Mouse (Mus musculus): Measurements from ENCODE around the gene Baiap2l2. TPM values are rescaled to one million over a fixed set of nuclear protein-coding genes. Genes with fewer than 3 reads are reported as not detected.

Gene Baiap2l2
- polyA plus RNA-seq, 1 experiment from 2014 or later: 7.3 TPM

DNA sequence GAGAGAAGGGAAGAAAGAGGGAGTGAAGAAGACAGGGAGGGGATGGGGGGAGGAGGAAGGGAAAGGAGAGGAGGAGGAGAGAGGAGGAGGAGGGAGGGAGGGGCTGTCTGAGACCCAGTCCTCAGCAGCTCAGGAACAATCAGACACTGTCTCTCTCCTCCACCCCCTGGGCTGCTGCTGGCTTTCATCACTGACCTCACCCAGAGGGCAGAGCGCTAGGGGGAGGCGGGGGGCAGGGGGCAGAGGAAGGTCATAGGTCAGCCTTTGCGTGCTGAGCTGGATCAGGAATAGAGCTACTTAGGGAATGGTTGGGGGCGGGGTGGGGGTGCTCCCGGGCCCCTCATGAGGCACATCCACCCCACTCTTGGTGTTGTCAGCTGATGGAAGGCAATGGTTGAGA lies 61.7 kb downstream of the Baiap2l2 start:
- Histone ChIP-seq H3K4me3 (replicated peaks; ENCODE audit: low read length) (no peak overlapping the region), H3K36me3 (ENCODE audit: control insufficient read depth, insufficient read depth, low read length) (no peaks in the 10 kb centered on the region), H3K27ac (ENCODE audit: low read length) (no peak overlapping the region), H3K27me3 (ENCODE audit: control insufficient read depth, insufficient read depth, low read length) (no peaks in the 10 kb centered on the region), H3K4me1 (ENCODE audit: control insufficient read depth, insufficient read depth, low read length) (peaks cover 1% of the 10 kb centered on the region; the same call in 1 of the 2 replicates), H3K9me3 (replicated peaks; ENCODE audit: control insufficient read depth, low read length) (no peaks in the 10 kb centered on the region), H3K4me2 (ENCODE audit: low read depth, low read length) (no peak overlapping the region), H3K9ac (ENCODE audit: low read length) (no peak overlapping the region)
- ATAC-seq (ENCODE audit: insufficient read depth, low FRiP score): no peak
- WGBS: 11% methylated on average over 5 of the region's 5 CpGs

DNA sequence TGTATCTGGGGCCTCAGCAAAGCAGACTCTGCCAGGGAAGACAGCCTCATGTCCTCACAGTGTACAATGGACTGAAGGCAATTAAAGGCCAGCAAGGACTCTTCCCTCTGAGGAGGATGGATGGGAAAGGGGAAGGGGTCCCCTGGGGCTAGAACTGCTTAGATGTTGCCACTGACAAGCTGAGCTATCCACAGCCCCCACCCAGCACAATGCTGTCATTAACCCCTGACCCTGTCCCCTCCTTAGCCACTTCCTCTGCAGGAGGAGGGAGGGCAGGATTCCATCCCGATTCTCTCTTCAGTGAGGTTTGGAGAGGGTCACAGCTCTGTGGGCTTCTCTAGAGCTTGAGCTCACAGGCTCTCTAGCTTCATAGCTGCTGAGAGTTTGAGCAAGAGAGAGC lies 65.8 kb downstream of the Baiap2l2 start:
- no peak for ATAC-seq (ENCODE audit: insufficient read depth, low FRiP score)
- no peak overlapping the region for H3K27ac ChIP-seq (ENCODE audit: low read length)
- no peaks in the 10 kb centered on the region for H3K36me3 ChIP-seq (ENCODE audit: control insufficient read depth, insufficient read depth, low read length)
- H3K4me1 ChIP-seq (ENCODE audit: control insufficient read depth, insufficient read depth, low read length): no peaks in the 10 kb centered on the region
- no peak overlapping the region for H3K9ac ChIP-seq (ENCODE audit: low read length)
- no peaks in the 10 kb centered on the region for H3K9me3 ChIP-seq (replicated peaks; ENCODE audit: control insufficient read depth, low read length)
- H3K27me3 ChIP-seq (ENCODE audit: control insufficient read depth, insufficient read depth, low read length): no peaks in the 10 kb centered on the region
- no peak overlapping the region for H3K4me2 ChIP-seq (ENCODE audit: low read depth, low read length)
- no peak overlapping the region for H3K4me3 ChIP-seq (replicated peaks; ENCODE audit: low read length)
- 0% methylated on average over 1 of the region's 1 CpGs for WGBS

DNA sequence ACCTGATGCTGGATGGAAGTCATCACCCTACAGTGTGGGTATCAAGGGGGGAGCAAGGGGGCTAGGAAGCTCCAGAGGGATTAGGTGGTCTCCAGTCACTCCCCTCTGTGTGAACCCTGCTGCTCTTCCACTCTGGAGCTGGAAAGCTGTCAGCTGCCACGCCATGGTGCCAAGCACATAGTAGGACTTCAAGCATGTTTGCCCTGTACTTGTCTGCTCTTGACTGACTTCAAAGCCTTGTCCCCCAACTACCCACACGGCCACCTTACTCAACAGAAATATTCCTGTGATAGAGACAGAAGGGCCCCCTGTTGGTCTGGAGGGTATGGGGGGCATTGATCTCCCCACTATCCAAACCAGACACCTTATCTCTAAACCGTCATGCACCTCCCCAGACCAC lies 69.1 kb downstream of the Baiap2l2 start:
- no peaks in the 10 kb centered on the region for H3K36me3 ChIP-seq (ENCODE audit: control insufficient read depth, insufficient read depth, low read length)
- H3K27ac ChIP-seq (ENCODE audit: low read length): no peak overlapping the region
- H3K4me3 ChIP-seq (replicated peaks; ENCODE audit: low read length): no peak overlapping the region
- no peak for ATAC-seq (ENCODE audit: insufficient read depth, low FRiP score)
- H3K9me3 ChIP-seq (replicated peaks; ENCODE audit: control insufficient read depth, low read length): no peaks in the 10 kb centered on the region
- H3K4me2 ChIP-seq (ENCODE audit: low read depth, low read length): no peak overlapping the region
- H3K27me3 ChIP-seq (ENCODE audit: control insufficient read depth, insufficient read depth, low read length): no peaks in the 10 kb centered on the region
- no peaks in the 10 kb centered on the region for H3K4me1 ChIP-seq (ENCODE audit: control insufficient read depth, insufficient read depth, low read length)
- 59% methylated on average over 3 of the region's 3 CpGs for WGBS
- no peak overlapping the region for H3K9ac ChIP-seq (ENCODE audit: low read length)

DNA sequence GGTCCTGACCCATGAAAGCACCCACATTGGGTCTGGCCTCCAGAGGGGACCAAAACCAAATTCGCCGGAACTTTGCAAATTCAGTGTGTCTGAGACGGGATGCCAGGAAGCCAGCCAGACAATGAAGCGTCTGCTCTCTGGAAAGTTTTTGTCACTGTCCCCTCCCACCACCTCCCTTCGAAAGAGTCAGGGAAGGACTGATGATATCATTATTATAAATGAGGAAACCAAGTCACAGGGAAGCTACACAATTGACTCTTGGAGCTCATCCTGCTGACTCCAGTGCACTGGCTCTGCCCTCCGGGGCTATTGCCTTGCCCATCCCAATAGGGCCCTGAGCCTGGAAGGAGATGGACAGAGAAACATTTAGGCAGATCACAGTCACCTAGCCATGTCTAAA lies 71.7 kb downstream of the Baiap2l2 start:
- Histone ChIP-seq H3K4me2 (ENCODE audit: low read depth, low read length) (no peak overlapping the region), H3K27me3 (ENCODE audit: control insufficient read depth, insufficient read depth, low read length) (no peaks in the 10 kb centered on the region), H3K4me1 (ENCODE audit: control insufficient read depth, insufficient read depth, low read length) (no peaks in the 10 kb centered on the region), H3K4me3 (replicated peaks; ENCODE audit: low read length) (no peak overlapping the region), H3K36me3 (ENCODE audit: control insufficient read depth, insufficient read depth, low read length) (no peaks in the 10 kb centered on the region), H3K27ac (ENCODE audit: low read length) (no peak overlapping the region), H3K9ac (ENCODE audit: low read length) (no peak overlapping the region), H3K9me3 (replicated peaks; ENCODE audit: control insufficient read depth, low read length) (no peaks in the 10 kb centered on the region)
- 66% methylated on average over 6 of the region's 6 CpGs for WGBS
- no peak for ATAC-seq (ENCODE audit: insufficient read depth, low FRiP score)

DNA sequence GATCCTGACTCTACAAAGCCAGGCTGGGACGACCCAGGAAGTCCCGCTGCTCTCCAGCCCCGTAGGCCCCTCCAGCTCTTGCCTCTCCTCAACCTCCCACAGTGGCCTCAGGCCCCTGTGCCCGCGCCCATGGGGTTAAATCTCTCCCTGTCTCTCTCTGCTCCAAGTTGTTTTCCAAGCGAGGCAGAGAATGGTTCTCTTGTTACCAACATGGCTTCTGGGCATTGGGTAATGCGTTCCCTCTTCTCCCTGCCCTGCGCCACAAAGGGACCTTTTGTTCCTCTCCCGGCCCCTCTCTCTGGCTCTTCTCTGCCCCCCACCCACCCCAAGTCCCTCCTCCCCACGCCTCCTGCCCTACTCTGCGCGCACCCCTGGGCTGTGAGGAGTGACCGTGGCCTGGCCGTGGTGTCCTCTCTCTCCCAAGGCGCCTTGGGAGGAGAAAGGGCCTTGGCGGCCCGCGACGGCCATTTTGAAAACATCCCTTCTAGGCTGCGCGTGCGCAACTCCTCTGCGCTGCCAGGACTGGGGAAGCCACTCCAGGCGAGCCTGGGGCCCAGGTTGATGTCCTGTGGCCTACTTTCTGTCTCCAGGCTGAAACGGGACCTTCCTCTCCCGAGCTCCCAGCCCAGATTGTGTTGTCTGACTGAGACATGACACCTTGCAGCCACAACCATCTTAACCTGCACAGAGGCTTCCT lies 72.4 kb downstream of the Baiap2l2 start:
- no peak overlapping the region for H3K27ac ChIP-seq (ENCODE audit: low read length)
- no peaks in the 10 kb centered on the region for H3K27me3 ChIP-seq (ENCODE audit: control insufficient read depth, insufficient read depth, low read length)
- no peak overlapping the region for H3K9ac ChIP-seq (ENCODE audit: low read length)
- no peaks in the 10 kb centered on the region for H3K36me3 ChIP-seq (ENCODE audit: control insufficient read depth, insufficient read depth, low read length)
- 88% methylated on average over 26 of the region's 26 CpGs for WGBS
- H3K4me1 ChIP-seq (ENCODE audit: control insufficient read depth, insufficient read depth, low read length): no peaks in the 10 kb centered on the region
- H3K4me2 ChIP-seq (ENCODE audit: low read depth, low read length): no peak overlapping the region
- no peak overlapping the region for H3K4me3 ChIP-seq (replicated peaks; ENCODE audit: low read length)
- ATAC-seq (ENCODE audit: insufficient read depth, low FRiP score): peak; percentile 70
- H3K9me3 ChIP-seq (replicated peaks; ENCODE audit: control insufficient read depth, low read length): no peaks in the 10 kb centered on the region

DNA sequence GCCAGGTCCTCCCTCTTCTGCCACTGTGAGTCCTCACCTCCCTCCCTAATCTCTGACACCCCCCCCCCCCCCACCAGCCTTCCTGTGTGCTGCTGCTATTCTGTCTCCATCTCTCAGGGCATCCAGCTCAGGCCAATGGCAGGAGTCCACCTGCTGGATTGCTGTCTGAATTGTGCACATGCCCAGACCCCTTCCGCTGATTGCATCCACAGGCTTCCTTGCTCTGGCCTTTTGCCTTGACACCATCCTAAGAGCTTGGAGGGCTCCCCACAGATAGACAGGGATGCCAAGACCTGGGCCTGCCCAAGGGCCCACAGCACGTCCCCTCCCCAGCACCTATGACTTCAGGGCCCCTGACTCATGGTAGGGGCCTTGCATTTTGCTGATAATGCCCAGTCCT lies 75.0 kb downstream of the Baiap2l2 start:
- Histone ChIP-seq H3K4me2 (ENCODE audit: low read depth, low read length) (no peak overlapping the region), H3K4me1 (ENCODE audit: control insufficient read depth, insufficient read depth, low read length) (no peaks in the 10 kb centered on the region), H3K9me3 (replicated peaks; ENCODE audit: control insufficient read depth, low read length) (no peaks in the 10 kb centered on the region), H3K27me3 (ENCODE audit: control insufficient read depth, insufficient read depth, low read length) (no peaks in the 10 kb centered on the region), H3K9ac (ENCODE audit: low read length) (peak overlapping the region; percentile 31; the same call in 1 of the 2 replicates), H3K4me3 (replicated peaks; ENCODE audit: low read length) (no peak overlapping the region), H3K36me3 (ENCODE audit: control insufficient read depth, insufficient read depth, low read length) (no peaks in the 10 kb centered on the region), H3K27ac (ENCODE audit: low read length) (no peak overlapping the region)
- 64% methylated on average over 2 of the region's 2 CpGs for WGBS
- no peak for ATAC-seq (ENCODE audit: insufficient read depth, low FRiP score)

DNA sequence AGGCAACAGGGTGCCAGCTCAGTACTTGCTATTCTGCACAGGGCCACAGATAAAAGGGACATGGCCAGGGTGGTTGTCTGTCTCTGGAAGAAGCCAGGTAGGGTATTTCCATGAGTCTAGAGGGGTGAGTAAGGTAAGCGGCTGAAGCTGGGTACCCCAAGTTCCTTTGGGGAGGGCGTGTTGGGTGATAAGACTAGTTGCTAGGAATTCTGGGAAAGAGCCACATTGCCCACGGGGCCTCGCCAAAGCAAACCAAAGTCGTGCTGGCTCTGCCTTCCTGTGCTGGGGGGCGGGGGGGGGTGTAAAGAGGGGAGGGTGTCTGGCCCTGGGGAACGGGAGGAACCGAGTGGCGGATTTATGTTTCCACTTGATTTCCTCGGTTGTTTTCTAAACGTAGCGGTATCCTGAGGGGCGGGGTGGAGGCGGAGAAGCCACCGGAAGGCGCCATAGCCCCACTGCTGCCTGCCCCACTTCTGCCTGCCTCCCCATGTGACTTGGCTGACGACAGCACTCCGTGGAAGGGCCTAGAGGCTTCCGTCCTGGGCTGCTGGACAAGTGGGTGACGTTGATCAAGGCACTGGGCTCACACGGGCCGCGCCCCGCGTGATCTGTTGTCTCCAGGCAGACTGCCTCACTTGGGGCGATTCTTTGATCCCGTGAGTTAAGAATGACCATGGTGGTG lies 76.4 kb downstream of the Baiap2l2 start:
- H3K4me2 ChIP-seq (ENCODE audit: low read depth, low read length): no peak overlapping the region
- 69% methylated on average over 27 of the region's 27 CpGs for WGBS
- no peak overlapping the region for H3K27ac ChIP-seq (ENCODE audit: low read length)
- H3K4me3 ChIP-seq (replicated peaks; ENCODE audit: low read length): no peak overlapping the region
- H3K9ac ChIP-seq (ENCODE audit: low read length): no peak overlapping the region
- no peaks in the 10 kb centered on the region for H3K27me3 ChIP-seq (ENCODE audit: control insufficient read depth, insufficient read depth, low read length)
- ATAC-seq (ENCODE audit: insufficient read depth, low FRiP score): no peak
- no peaks in the 10 kb centered on the region for H3K4me1 ChIP-seq (ENCODE audit: control insufficient read depth, insufficient read depth, low read length)
- H3K9me3 ChIP-seq (replicated peaks; ENCODE audit: control insufficient read depth, low read length): no peaks in the 10 kb centered on the region
- no peaks in the 10 kb centered on the region for H3K36me3 ChIP-seq (ENCODE audit: control insufficient read depth, insufficient read depth, low read length)

DNA sequence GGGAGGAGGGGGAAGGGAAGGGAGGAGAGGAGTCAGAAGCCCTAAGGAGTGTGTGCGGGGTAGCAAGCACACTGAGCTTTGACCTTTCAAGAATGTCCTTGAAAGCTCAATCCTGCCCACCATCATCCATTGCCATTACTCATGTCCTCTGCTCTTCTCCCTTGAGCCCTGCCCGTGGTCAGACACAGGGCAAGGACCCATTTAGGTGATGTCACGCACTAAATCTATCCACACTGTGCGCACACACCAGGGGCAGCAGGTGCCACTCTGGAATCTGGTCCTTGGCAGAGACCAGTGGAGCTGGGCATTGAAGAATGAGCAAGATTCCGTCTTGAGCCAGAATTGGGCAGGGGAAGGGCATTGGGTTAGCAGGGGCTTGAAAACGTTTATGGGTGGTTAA lies 77.1 kb downstream of the Baiap2l2 start:
- Histone ChIP-seq H3K27me3 (ENCODE audit: control insufficient read depth, insufficient read depth, low read length) (no peaks in the 10 kb centered on the region), H3K36me3 (ENCODE audit: control insufficient read depth, insufficient read depth, low read length) (no peaks in the 10 kb centered on the region), H3K4me1 (ENCODE audit: control insufficient read depth, insufficient read depth, low read length) (no peaks in the 10 kb centered on the region), H3K9me3 (replicated peaks; ENCODE audit: control insufficient read depth, low read length) (no peaks in the 10 kb centered on the region), H3K9ac (ENCODE audit: low read length) (no peak overlapping the region), H3K4me3 (replicated peaks; ENCODE audit: low read length) (no peak overlapping the region), H3K4me2 (ENCODE audit: low read depth, low read length) (no peak overlapping the region), H3K27ac (ENCODE audit: low read length) (no peak overlapping the region)
- ATAC-seq (ENCODE audit: insufficient read depth, low FRiP score): no peak
- 61% methylated on average over 6 of the region's 6 CpGs for WGBS
